Mouse (Mus musculus): ENCODE results near the gene Ciz1. TPM values are rescaled to one million over a fixed set of nuclear protein-coding genes. Genes with fewer than 3 reads are reported as not detected.
A peak's percentile ranks its signal among the peaks of the same experiment; 100 is the strongest.

Ciz1 gene
- total RNA-seq, 2 experiments from 2014 or later, result 29.3 to 30.0 TPM

DNA sequence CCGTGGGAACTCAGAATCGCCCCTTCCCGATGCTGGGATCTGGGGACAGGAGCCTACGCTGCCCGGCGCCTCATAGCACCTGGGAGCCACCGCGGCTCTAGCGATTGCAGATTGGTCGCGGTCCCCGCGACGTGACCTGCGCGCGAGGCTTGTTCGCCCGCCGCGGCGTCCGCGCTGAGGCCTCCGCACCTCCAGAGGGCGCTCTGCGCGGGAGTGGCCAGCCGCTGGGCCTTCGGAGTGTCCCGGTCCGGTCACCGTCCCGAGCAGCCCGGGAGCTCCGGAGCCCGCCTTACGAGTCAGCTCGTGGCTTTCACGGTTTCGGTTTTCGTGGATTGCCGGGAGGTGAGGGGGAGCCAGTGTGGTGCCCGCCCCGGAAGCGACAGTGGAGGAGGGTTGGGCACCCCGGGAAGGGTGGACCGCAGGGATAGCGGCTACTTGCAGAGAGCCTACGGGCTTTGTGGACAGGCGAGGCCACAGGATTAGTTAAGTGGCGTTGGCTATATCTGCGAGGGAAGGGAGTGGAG lies 10.8 kb downstream of the Ciz1 start:
- intact Hi-C loops (cut with DNase I; ENCODE audit: low total_unique reads), result no loop called here
- DNase-seq, result peak; percentile 90

DNA sequence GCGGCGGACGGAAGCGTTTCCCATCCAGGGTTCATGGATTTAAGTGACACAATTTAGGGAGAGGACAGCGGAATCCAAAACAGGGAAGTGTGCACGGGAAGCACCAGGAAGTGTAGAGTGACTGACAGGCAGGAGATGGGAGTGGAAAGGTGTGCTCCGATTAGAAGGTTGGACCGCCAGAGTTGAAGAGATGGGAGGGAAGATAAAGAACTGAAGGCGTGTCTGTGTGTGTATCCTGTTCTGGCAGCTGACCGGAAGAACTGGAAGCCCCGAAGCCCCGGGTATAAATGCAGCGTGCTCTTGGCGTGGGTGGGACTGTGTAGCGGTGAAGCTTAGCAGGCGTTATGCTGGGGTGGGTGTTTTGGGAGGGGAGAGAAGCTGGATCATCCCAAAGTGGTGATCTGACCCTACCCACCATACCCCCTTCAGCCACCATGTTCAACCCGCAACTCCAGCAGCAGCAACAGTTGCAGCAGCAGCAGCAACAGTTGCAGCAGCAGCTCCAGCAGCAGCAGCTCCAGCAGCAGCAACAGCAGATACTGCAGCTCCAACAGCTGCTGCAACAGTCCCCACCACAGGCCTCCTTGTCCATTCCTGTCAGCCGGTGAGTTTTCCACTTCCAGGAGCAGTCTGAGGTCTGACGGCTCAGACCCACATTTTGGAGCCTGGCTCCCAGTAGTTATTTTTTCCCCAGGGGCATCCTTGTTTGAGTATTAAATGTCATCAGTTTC lies 11.4 kb downstream of the Ciz1 start:
- DNase-seq, result no peak
- intact Hi-C loops (cut with DNase I; ENCODE audit: low total_unique reads), result no loop called here

DNA sequence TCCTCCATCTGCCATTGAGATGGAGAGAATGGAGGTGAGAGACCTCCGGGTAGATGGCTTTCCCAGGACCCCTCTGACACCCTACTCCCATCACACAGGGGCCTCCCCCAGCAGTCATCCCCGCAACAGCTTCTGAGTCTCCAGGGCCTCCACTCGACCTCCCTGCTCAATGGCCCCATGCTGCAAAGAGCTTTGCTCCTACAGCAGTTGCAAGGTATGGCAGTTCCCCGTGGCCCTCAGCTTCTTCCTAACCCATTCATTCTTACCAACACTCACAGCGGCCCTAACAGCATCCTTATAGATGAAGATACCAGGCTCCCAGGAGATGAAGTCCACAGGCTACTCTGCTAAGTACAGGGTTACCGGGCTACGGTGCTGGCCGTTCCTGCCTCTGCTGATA lies 12.0 kb downstream of the Ciz1 start:
- intact Hi-C loops (cut with DNase I; ENCODE audit: low total_unique reads), result no loop called here
- no peak for DNase-seq

DNA sequence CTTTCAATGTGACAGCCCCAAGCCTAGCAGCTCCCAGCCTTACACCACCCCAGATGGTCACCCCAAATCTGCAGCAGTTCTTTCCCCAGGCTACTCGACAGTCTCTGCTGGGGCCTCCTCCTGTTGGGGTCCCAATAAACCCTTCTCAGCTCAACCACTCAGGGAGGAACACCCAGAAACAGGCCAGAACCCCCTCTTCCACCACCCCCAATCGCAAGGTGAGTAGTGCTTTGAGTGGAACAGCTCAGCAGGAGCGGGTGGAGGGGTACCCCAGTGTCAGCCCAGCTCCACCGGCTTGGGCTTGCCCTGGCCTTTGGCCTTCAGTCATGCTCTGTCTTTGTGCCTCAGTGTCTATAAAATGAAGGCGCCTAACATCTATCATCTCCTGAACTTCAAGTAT lies 15.2 kb downstream of the Ciz1 start:
- DNase-seq, result no peak
- intact Hi-C loops (cut with DNase I; ENCODE audit: low total_unique reads), result no loop called here

DNA sequence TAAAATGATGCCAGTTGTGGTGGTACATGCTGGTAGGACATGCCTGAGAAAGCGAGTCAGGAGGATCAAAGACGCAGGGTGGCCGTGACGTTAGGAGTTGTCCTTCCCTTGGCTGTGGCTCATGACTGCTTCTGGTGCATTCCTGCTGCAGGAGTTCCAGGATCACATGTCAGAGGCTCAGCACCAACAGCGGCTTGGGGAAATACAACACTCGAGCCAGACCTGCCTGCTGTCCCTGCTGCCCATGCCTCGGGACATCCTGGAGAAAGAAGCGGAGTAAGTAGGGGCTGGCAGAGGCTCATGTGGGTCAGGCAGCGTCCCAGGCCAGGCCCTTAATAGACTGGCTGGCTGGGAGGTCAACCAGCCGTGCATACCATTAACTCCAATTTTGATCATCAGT lies 22.1 kb downstream of the Ciz1 start:
- intact Hi-C loops (cut with DNase I; ENCODE audit: low total_unique reads), result no loop called here
- peak; percentile 59 for DNase-seq

DNA sequence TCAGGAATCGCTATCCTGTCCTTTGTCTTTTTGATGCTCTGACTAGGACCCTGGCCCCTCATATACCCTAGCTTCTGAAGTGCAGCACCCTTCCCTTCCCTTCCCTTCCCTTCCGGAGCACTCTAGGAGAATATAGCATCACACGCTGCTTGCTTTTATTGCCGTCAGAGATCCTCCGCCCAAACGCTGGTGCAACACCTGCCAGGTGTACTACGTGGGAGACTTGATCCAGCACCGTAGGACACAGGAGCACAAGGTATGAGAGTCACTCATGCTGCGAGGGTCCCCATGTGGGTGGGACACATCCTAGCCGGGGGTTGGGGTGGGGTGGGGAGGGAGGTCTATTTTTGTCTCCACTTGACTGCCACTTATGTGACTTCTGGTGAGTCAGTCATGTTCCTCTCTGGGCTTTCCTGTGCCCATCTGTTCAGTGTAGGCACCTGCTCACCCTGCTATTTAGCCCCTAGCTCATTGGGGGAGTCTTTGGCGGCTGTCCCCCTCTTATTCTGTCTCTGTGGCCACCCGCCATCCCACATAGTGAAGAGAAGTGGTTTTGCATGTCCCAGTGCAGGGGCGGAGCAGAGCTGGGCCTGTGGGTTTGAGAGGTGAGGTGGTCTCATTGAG lies 23.3 kb downstream of the Ciz1 start:
- intact Hi-C loops (cut with DNase I; ENCODE audit: low total_unique reads), result no loop called here
- DNase-seq, result no peak

DNA sequence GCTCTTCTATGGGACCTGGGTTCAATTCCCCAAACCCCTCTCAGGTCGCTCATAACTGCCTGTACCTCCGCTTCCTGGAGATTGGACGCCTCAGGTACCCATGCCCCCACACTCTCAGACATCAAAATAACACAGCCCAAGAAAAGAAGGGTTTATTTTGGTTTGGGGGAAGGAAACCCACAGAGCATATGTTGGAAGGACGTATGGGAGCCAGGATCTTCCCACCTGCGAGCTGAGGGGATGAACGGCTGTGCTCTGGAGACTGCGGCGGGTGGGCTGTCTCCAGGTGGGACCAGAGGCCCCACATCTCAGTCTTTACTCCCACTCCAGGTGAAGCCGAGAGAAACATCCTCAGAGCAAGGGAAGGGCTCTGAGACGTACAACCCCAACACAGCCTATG lies 24.8 kb downstream of the Ciz1 start:
- intact Hi-C loops (cut with DNase I; ENCODE audit: low total_unique reads), result no loop called here
- DNase-seq, result no peak

DNA sequence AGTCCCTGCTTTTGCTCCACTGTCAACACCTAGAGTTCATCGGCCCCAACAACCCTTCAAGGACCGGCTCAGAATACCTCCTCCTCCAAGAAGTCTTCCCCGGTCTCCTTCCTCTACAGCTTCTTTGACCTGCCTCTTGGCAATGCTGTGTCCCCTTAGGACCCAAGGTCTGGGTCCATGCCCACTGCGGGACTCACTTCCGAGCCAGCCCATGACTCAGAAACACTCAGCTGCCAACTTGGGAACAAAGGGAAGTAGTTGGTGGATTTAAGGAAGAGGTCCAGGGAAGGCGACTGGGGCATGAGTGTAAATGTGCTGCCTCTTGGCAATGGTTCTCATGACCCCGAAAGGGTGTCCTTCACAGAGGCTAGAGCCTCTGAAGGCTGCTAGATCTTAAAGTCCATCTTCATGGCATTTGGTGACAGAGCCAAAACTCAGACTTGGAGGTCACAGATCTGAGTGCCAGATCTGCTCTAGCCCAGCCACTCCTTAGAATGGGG lies 27.9 kb downstream of the Ciz1 start:
- intact Hi-C loops (cut with DNase I; ENCODE audit: low total_unique reads), result no loop called here
- no peak for DNase-seq

DNA sequence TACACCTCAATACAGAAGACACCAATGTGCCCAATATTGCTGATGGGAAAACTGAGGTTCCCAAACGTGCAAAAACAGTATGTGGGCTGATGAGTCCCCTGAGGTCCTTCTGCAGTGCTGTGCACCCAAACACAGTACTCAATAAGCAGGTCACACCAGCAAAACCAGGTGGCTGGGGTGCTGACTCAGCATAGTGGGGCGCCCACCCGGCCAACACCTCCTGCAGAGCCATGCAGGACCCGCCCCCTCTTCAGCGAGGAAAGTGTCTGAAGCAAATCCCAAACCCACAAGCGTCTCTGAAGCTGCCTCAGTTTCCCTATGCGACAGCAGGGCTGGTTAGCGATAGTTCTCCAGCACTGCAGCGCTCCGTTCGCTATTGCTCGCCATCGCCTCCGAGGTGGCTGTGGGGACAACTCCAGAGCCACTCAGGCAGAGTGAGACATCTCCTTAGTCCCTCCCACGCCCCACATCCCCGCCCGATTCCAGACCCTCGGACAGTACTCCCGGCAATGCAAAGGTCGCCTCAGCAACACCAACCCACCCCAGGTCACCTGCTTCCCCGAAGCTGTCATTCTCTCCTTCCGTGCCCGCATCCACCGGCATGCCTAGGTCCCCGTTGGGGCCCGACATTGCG lies 29.1 kb downstream of the Ciz1 start:
- peak; percentile 33 for DNase-seq
- intact Hi-C loops (cut with DNase I; ENCODE audit: low total_unique reads), result no loop called here

DNA sequence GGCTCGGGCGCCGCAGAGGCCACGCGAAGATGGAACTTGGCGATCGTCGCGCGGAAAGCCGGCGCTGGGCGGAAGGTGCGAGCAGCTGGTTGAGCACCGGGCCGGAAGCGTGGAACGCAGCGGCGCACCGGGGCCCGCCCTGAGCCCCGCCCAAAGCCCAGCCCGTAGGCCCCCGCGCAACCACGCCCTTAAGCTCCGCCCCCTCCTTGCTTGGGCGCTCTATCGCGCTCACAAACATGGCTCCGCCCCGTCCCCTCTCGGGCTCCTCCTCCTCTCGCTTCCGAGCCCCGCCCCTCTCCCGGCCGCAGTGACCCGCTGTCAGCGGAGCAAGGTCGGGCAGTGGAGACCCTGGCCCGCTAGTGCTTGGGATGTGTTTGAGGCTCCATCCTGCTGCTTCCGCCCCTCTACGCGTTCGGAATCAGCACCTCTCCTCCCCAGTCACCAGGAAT lies 29.7 kb downstream of the Ciz1 start, which contains the start of gene 1110008P14Rik:
TSS of gene 1110008P14Rik (minus strand) at position 164 of the 449 bp plus-strand sequence.
- DNase-seq, result peak; percentile 96
- intact Hi-C loops (cut with DNase I; ENCODE audit: low total_unique reads), result no loop called here

DNA sequence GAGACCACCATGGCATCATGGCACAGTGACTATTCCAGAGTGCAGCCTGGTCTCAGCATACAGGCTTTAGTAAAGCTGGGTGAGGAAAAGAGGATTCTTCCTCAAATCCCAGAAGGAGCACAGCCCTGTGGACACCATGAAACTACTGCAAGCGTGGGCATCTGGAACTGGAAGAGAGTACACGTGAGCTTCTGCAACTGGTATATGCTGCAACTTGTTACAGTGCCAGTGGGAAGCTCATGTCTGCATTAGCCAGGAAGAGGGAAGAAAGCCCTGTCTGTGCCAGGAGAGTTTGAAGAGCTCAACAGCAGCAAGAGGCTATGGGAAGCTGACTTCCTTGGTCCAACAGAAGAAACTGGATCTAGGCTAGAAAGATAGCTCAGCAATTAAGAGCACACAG lies 30.6 kb downstream of the Ciz1 start:
- intact Hi-C loops (cut with DNase I; ENCODE audit: low total_unique reads), result no loop called here
- no peak for DNase-seq

DNA sequence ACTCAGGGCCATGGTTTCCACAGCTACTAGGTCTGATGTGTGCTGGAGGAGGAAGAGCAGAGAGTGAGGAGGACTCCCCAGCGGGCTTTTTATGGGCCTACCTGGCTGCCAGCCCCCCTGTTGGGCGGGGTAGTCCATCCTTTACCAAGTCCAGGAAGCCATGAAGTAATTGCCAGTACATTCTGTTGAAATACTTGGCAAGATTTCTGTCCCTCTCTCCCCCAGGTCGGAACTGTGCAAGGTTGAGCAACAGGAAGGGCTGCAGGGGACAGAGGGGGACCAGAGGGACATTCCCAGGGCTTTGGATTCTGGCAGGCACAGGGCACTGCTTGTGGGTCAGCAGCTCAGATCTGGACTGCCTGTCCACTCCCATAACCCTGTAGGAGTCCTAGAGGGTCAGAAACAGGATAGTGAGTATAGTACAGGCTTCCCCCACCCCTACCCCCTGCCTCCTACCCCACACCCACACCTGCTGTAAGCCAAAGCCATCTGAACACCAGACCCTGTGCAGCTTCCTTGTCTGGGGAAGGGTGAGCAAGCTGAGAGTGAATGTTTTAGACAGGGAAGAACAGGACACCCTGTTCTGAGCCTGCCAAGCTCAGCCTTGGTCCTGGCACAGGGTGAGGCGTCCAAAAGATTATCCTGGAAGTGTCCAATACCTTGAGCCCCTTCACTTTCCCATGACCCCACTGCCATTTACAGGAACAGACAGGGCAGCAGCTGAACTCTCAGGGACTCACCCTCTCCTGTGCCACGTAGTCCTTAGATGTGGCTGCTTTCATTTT lies 35.8 kb downstream of the Ciz1 start, which contains the start of gene Lcn2:
TSS of gene Lcn2 (minus strand) at position 547 of the 785 bp plus-strand sequence.
- intact Hi-C loops (cut with DNase I; ENCODE audit: low total_unique reads), result no loop called here
- DNase-seq, result no peak

DNA sequence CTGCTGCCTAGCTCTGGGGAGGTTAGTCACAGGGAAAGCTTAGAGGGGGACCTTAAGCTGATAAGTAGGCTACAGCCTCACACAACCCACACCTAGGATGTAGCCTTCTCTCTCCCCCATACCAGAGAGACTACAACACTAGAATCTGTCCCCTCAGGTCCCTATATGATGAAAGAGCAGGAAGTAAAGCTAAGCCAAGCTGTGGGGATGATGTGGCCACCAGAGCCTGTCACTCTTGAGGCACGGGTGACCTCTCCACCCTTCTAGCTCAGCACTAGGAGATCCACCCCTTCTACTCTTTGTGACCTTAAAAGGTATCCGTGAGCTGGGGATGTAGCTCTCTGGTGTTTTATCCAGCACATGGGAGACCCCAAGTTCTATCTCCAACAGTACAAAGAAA lies 37.0 kb downstream of the Ciz1 start:
- no peak for DNase-seq
- intact Hi-C loops (cut with DNase I; ENCODE audit: low total_unique reads), result no loop called here

DNA sequence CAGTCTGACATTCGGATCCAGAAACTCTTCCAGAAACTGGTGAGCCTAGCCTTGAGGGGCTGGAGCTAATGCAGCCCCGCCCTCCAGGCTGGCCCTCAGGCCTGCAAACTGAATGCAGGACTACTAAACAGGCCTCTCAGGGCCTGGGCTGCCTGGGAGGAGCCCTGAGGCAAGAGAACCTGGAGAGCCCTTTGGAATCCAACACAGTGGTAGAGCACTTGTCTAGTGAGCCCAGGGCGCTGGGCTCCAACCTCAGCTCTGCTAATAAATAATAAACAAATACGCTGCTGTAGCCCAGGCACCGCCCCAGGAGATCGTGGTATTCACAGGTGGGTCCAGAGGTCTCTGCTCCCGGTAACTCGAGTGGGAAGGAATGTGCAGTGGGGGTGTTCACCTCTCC lies 38.7 kb downstream of the Ciz1 start:
- intact Hi-C loops (cut with DNase I; ENCODE audit: low total_unique reads), result no loop called here
- no peak for DNase-seq

DNA sequence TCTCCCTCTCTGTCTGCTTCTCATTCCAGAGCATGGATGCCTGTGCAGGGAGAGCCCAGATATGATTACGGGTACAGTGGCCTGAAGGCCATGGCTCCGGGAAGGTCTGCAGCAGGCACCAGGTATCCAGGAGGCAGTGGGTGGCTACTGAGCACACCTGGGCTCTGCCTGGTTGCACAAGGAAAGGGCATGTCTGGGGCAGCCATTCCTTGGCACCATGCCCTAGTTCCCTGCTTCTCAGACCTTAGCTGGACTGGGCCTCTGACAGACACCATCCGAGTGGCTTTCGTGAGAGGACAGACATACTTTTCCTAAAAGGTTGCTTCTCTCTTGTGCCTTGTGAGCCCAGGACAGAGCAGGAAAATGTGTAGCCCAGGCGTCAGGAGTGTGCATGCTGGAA lies 39.9 kb downstream of the Ciz1 start:
- intact Hi-C loops (cut with DNase I; ENCODE audit: low total_unique reads), result no loop called here
- DNase-seq, result no peak

DNA sequence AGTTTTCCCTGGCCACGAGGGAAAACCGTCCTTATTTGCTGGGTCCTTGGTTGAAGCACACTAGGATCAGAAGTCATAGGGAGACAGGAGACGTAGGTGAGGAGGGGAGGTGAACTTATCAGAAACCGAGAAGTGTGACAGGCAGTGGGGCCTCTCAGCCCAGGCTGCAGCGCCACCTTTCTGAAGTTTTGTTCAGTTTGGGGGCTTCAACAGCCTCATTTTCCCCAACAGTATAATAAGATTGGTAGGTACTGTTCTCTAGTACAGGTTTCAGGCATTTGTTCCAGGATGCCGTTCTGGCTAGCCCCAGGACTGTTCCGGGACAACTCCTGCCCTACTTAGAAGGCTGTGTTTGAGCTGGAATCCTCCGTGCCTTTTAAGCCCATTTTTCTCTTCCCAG lies 42.8 kb downstream of the Ciz1 start:
- DNase-seq, result no peak
- intact Hi-C loops (cut with DNase I; ENCODE audit: low total_unique reads), result no loop called here

DNA sequence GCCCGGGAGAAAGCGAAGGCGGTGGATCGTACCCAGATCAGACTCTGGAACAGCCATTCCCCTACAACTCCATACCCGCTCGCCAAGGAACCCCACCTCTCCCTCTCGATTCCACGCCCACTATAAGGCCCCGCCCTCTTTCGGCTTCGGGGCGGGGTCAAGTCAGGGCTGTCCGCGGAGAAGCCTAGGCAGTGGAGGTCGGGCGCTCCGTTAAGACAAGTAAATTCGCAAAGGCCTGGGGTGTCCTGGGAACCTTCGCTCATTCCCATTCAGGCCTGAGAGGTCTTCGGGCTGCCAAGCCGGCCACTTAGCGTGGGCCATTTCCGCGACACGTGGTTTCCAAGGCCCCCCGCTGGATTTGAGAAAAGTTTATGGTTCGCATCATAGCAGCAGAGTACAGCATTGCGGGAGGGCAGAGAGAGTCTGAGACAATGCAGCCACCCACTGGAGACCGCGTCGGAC lies 43.4 kb downstream of the Ciz1 start, which contains the start of gene Ptges2:
TSS of gene Ptges2 (plus strand) at position 413 of the 462 bp plus-strand sequence.
- intact Hi-C loops (cut with DNase I; ENCODE audit: low total_unique reads), result no loop called here

DNA sequence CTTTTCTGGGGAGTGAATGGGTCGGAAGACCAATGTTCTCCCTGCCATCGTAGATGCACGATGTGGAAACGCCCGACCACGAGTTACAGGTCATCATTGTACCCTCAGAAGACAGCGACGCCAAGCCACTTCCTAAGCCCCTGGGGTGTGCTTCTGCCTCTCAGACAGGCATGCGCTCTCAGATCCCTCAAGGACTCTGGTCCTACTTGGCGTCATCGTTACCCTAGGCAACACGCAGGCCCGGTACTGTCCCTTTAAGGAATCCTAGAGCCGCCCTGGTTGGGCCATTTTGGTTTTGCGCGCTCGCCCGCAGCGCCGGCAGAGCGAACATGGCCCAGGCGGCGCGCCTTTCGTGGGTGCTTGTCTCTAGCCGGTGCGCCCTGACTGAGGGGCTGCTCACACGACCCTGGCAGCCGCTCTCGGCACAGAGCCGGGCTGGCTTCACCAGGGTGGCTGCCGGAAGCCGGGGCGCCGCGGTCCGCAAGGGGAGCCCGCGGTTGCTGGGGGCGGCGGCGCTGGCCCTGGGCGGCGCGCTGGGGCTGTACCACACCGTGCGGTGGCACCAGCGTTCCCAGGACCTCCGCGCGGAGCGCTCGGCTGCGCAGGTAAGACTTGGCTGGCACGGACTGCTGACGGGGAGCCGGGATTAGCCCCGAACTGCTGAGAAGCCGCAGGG lies 44.0 kb downstream of the Ciz1 start:
- intact Hi-C loops (cut with DNase I; ENCODE audit: low total_unique reads), result no loop called here
- peak; percentile 90 for DNase-seq

More for the DNA sequence above, 43.4 kb downstream of the Ciz1 start, which contains the start of gene Ptges2:
- peak; percentile 89 for DNase-seq

DNA sequence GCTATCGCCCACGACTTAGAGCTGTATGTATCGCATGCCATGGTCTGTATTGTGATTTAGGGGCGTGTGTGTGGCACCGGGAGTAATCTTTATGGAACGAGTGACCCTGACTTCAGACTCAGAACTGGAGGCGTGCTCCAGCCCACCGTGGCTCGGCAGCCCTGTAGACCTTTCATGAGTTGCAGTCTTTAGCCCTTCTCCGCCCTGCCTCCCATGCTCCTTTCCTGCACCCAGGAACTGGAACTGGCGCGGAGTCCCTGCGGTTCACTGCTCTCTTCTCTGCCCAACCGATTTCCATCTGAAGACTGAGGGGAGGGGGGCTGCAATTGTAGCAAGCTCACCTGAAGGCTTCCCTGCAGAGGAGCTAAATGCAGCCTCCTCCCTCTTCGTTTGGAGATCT lies 44.6 kb downstream of the Ciz1 start:
- intact Hi-C loops (cut with DNase I; ENCODE audit: low total_unique reads), result no loop called here

More for the DNA sequence above, 44.6 kb downstream of the Ciz1 start:
- DNase-seq, result no peak
